Comparison of ENCODE assay signal across 8 mouse cellular contexts in the genomic region with DNA sequence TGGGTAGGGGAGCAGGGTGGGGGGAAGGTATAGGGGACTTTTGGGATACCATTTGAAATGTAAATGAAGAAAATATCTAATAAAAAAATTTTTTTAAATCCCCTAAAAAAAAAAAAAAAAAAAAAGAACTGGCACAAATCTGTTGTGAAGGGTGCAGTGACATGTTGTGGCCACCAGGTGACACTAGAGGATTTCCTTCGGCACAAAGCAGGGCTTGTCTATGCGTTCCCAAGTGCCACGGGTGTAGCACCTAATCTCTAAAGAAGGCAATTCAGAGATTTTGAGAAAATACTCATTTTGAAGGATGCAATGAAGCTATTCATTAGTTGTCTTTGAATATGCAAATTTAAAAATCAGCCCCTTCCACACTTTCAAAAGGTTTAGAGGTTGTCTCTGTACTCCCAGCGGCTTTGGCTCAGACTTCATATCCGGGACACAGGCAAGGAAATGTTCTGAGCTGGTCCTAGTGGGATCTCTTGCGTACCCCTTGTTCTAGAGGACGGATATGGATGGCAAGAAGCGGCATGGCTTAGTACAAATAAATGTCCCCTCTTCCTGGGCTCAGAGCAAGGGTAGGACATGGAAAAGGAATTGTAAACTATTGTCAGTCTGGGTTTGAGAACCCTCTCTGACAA. TPM values are rescaled to one million over a fixed set of nuclear protein-coding genes. Genes with fewer than 3 reads are reported as not detected.
DNase-seq lines count a peak whose midpoint lies in the region; ATAC-seq and TF ChIP-seq lines count a peak whose summit lies in the region.

No protein-coding gene starts in this region.

- H3K36me3 ChIP-seq in lung, embryonic 16.5 days (ENCODE audit: control insufficient read depth, insufficient read depth, low read length), result no peaks in the 10 kb centered on the region

- peak; percentile 89 for TF ChIP-seq CTCF in gastrocnemius, adult 2 months (IDR thresholded peaks at IDR 0.05)
- peak; percentile 54 for TF ChIP-seq CTCF in olfactory bulb, adult 2 months (IDR thresholded peaks at IDR 0.05; ENCODE audit: insufficient read depth, low read depth, low read length)

- H3K9me3 ChIP-seq in lung, embryonic 16.5 days (ENCODE audit: control insufficient read depth, low read length), result no peaks in the 10 kb centered on the region

- WGBS in lung, embryonic 16.5 days, result 40% methylated on average over 8 of the region's 8 CpGs
- 34% methylated on average over 8 of the region's 8 CpGs for WGBS in olfactory bulb, adult 2 months

- ATAC-seq in lung, embryonic 16.5 days (ENCODE audit: low read depth), result peak; percentile 36; the same call in 1 of the 2 replicates

- no peaks in the 10 kb centered on the region for H3K4me1 ChIP-seq in lung, embryonic 16.5 days (replicated peaks; ENCODE audit: control insufficient read depth, insufficient read depth, low read length)
- H3K4me1 ChIP-seq in olfactory bulb, adult 2 months (ENCODE audit: control insufficient read depth, insufficient read depth, low read length), result no peaks in the 10 kb centered on the region

- H3K27me3 ChIP-seq in lung, embryonic 16.5 days (ENCODE audit: control insufficient read depth, insufficient read depth, low read depth, low read length), result no peaks in the 10 kb centered on the region

- no peak for TF ChIP-seq POLR2A in olfactory bulb, adult 2 months (IDR thresholded peaks at IDR 0.05; ENCODE audit: insufficient read depth, low read depth, low read length)

- DNase-seq in B cell, adult 2 months, result peak; percentile 61 to 66
- DNase-seq in Muller cell, postnatal 12 days (ENCODE audit: inconsistent ontology term), result peak; percentile 47
- DNase-seq in cerebellum, postnatal 14 days, result peak; percentile 80 to 82
- DNase-seq in gastrocnemius, adult 2 months, result peak; percentile 62
- peak; percentile 66 to 80 for DNase-seq in kidney, postnatal 36 days
- peak; percentile 11 to 62 for DNase-seq in thymus, postnatal 10 days (ENCODE audit: low spot score in 2 of 2)

- no peak overlapping the region for H3K4me3 ChIP-seq in gastrocnemius, adult 2 months
- H3K4me3 ChIP-seq in lung, embryonic 16.5 days (ENCODE audit: low read length), result no peak overlapping the region
- no peak overlapping the region for H3K4me3 ChIP-seq in olfactory bulb, adult 2 months (ENCODE audit: insufficient read depth, low read depth, low read length)

- intact Hi-C loops in gastrocnemius, adult 2 months (cut with DNase I), result loop anchor here (1.0 kb wide), 2 partner anchors 349 to 403 kb away; no protein-coding TSS in a partner anchor

- no peak overlapping the region for H3K27ac ChIP-seq in gastrocnemius, adult 2 months
- no peak overlapping the region for H3K27ac ChIP-seq in lung, embryonic 16.5 days (ENCODE audit: low read length)
- no peak overlapping the region for H3K27ac ChIP-seq in olfactory bulb, adult 2 months (ENCODE audit: insufficient read depth, low read depth, low read length)

- no peak overlapping the region for H3K4me2 ChIP-seq in lung, embryonic 16.5 days (ENCODE audit: low read depth, low read length)

- no peak overlapping the region for H3K9ac ChIP-seq in lung, embryonic 16.5 days (ENCODE audit: low read length)

RNA-seq across cellular contexts. Expression of a gene that starts 29.8 kb away (rescaled TPM):
- 10 to 100 TPM in 1 of 2 experiments, 1 to 10 TPM in 1; 7.7 to 18.7 TPM for total RNA-seq in gastrocnemius, adult 2 months (2021)
- 3.7 and 4.0 TPM in 2 replicates for polyA plus RNA-seq in lung, embryonic 16.5 days (2015; fragmentation: Nextera tagmentation; extraction: Ambion mirVana)
- not detected in 2 replicates for polyA plus RNA-seq in olfactory bulb, adult 2 months (2012; ENCODE audit: insufficient read depth, insufficient read length, low replicate concordance, missing spikeins)

RNA-seq across cellular contexts. Expression of a gene that starts 30.4 kb away (rescaled TPM):
- 1 to 10 TPM in 1 of 2 experiments, under 1 TPM in 1; 0.79 to 1.8 TPM for total RNA-seq in gastrocnemius, adult 2 months (2021)
- 8.0 and 10.3 TPM in 2 replicates for polyA plus RNA-seq in lung, embryonic 16.5 days (2015; fragmentation: Nextera tagmentation; extraction: Ambion mirVana)
- not detected in 2 replicates for polyA plus RNA-seq in olfactory bulb, adult 2 months (2012; ENCODE audit: insufficient read depth, insufficient read length, low replicate concordance, missing spikeins)
